Mouse (Mus musculus) kidney, adult 2 months (tissue): ENCODE measurements around the gene Zfp619.

Experiments used
- CTCF ChIP-seq: fragments of 200-500 bp; conservative IDR thresholded peaks from 2 replicates; pipeline ENCODE4 v1.5.1; 2011; ENCODE audit warnings: low read depth, mild to moderate bottlenecking, control low read depth, low read length, moderate library complexity, mixed read lengths; ENCODE audit not compliant: insufficient read depth, insufficient read length
- POLR2A ChIP-seq: fragments of 200-500 bp; IDR thresholded peaks from one replicate; pipeline ENCODE4 v1.6.1; 2011; ENCODE audit warnings: low read depth, low read length, control low read depth

- TF ChIP-seq POLR2A (no peak), CTCF (no peak)
Measured at GRCm38 (mm10) chr7:39543151-39543550, 25.6 kb downstream of the Zfp619 start.
